Mouse (Mus musculus) spleen, postnatal 14 days (tissue): ENCODE measurements around the gene Rnf121.
A peak's percentile ranks its signal among the peaks of the same experiment; 100 is the strongest.

ENCODE experiments used
- DNase-seq, 2 experiments: peaks; one replicate each; pipeline ENCODE4 v3.0.0; 2021 to 2022; ENCODE audit warnings: low spot score in 2 of 2

Rnf121 gene

GRCm38 (mm10) chr7:101999461-102000151 lies 65.7 kb downstream of the Rnf121 start:
- DNase-seq: no peak

DNA sequence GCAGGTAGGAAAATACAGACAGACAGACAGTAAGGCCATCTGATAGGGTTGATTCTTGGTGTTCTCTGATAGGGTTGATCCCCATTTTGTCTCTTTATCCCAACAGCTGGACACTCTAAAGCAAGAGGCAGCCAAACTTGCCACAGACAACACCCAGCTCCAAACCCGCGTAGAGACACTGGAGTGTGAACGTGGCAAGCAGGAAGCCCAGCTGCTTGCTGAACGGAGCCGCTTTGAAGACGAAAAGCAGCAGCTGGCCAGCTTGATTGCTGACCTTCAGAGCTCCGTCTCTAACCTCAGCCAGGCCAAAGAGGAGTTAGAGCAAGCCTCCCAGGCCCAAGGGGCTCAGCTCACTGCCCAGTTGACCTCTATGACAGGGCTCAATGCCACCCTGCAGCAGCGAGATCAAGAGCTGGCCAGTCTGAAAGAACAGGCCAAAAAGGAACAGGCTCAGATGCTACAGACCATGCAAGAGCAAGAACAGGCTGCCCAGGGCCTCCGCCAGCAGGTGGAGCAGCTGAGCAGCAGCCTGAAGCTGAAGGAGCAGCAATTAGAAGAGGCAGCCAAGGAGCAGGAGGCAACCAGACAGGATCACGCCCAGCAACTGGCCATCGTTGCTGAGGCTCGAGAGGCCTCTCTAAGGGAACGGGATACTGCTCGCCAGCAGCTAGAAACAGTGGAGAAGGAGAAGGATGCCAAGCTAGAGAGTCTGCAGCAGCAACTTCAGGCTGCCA lies 66.9 kb downstream of the Rnf121 start:
- DNase-seq: peak; percentile 61 to 74

DNA sequence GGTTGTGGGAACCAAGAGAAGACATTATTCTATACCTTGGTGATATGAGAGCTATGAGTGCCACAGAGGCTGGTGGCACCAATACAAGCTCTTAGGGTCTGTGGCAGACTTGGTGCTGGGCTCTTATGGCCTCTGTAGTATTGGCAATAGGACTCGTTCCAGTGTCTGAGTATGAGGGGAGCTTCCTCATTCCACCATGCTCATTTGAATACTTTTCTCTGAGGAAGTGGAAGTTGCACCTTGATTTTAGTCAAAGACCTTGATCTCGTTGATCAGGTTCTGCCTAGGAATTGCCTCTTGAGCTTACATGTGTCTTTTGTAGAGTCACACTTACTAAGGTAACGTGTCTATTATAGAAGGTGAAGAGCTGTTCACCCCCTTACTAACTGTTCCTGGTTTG lies 71.0 kb downstream of the Rnf121 start:
- DNase-seq: no peak

DNA sequence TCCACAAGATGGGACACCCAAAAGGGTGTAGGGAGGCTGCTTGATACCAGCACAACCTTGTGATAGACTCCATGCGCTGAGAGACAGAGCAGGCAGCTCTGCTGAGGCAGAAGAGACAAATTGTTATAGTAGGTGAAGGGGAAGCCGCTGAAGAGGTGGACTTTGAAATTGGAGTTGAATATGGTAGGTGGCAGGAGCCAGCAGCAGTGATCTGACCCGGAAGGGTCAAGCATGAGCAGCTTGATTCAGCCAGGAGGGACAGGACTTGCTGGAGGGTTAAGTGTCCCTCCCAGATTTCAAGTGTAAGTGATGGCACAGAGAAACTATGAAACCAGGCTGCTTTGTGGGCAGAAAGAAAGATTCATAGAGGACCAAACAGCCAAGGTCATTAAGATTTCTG lies 80.2 kb downstream of the Rnf121 start:
- DNase-seq: no peak

GRCm38 (mm10) chr7:101982735-101983134 lies 82.5 kb downstream of the Rnf121 start:
- DNase-seq: no peak

GRCm38 (mm10) chr7:101974505-101974904 lies 90.8 kb downstream of the Rnf121 start:
- DNase-seq: no peak

- no peak for DNase-seq
Observed at GRCm38 (mm10) chr7:101973730-101974129, 91.5 kb downstream of the Rnf121 start.

- no peak for DNase-seq
Observed at GRCm38 (mm10) chr7:101971721-101972120, 93.5 kb downstream of the Rnf121 start.

GRCm38 (mm10) chr7:101970821-101971461 lies 94.3 kb downstream of the Rnf121 start:
- peak; percentile 16 to 38 for DNase-seq

- peak; percentile 63 to 78 for DNase-seq
Observed at GRCm38 (mm10) chr7:101970429-101970775, 94.9 kb downstream of the Rnf121 start.

DNA sequence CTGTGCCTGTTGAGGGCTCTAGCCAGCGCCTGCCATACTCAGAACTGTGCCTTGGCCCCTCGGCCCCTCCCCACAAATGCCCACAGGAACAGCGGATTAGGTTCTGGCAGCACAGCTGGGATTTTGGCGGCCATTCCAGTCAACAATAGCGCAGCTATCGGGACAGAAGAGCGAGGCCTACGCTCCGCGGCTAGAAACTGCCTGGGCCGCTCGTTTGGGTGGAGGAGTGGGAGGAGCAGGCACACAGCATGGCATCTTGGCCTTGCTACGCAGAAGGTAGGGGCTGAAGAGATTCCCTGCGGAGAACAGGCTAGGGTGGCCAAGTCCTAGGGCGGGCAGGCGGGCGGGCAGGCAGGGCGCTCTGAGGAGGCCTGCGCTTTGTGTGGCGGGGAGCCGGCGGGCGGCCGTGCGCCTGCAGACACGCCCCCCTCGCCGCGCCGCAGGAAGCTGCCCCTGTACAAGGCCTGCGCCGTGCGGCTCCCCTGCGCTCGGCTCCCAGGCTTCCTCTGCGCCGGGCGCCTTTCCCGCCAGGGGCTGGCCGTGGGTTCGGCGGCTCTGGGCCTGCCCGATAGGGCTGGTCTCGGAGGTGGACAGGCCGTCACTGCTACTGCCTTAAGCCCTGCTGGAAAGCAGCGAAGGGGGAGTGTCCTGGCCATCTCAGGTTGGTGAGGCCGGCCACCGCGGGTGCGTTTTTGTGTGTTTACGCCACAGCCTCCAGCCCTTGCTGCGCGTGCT lies 95.4 kb downstream of the Rnf121 start:
- DNase-seq: peak; percentile 58 to 67
